Mouse (Mus musculus): ENCODE results near the gene Dnm3.

The Dnm3 gene

DNA sequence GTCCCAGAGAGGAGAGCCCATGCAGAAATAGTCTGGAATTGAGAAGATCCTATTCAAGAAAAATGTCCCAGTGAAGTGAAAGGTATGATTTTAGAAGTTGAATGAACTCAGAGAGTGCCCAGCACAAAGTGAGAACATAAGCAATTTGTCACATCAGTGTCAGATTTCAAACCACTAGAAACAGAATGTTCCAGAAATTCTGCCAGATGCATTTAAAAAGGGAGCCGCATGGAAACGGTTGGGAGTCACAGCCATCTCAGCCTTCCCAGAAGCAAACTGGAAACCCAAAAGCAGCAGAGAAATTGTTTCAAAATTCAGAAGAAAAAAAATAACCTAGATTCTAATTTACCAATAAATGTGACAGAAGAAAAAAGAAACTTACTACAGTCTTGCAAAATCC lies 154.7 kb downstream of the Dnm3 start:
- WGBS = 39% methylated on average over 2 of the region's 2 CpGs

GRCm38 (mm10) chr1:162313451-162314276 lies 164.2 kb downstream of the Dnm3 start:
- WGBS = 38% methylated on average over 11 of the region's 11 CpGs

DNA sequence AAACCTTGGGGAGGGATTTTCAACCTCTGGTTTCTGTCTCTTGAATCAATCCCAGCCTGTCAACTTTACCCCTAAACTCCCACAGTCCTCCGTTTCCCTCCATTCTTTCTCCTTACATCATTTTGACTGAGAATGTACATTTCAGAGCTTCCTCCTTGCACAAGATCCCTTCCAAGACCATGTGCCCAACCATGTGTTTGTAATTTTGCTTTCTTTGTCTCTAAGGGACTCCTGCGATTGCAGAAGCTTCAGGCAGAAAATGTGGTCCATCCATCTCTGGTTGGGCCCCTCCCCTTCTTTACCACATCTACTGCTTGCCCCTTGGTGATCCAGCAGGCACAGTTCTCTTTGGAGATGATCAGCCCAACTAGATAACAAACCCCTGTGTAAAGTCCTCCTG lies 165.2 kb downstream of the Dnm3 start:
- 77% methylated on average over 2 of the region's 2 CpGs for WGBS

- WGBS = 62% methylated on average over 7 of the region's 7 CpGs
Measured at GRCm38 (mm10) chr1:162312152-162312551, 165.7 kb downstream of the Dnm3 start.

DNA sequence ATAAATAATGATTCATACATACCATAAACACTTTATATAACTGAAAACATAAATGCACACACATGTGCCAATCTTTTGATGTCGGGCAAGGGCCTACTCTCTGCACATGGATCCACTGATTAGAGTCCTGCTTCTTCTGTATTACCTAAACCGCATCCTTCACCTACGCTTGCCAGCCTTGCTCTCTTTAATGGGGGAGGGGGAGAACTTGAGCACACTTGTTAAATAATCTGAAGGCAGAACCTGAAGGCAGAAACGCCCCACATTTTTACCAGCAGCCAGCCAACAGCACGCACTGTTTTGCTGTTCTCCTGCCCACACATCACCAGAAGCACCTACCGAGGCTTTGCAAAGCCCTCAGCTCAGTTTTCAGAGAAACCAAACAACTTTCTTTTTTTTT lies 172.6 kb downstream of the Dnm3 start:
- 59% methylated on average over 6 of the region's 6 CpGs for WGBS

DNA sequence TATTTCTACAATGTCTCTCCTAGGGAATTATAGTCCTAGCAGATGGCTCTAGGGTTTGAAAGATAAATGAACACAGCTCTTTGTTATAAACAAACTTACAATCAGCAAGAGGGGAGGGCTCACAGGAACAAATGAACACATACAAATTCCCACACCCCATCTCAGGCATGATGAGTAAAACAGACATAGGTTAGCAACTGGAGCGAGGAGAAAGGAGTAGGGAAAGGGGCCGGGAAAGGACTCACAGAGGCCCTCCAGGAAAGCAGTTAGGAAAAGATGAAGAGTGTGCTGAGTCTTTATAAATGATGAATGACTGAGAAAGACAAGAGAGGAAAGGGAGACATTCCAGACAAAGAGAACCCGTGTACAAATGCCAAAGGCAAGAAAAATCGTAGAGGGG lies 175.4 kb downstream of the Dnm3 start:
- WGBS = 80% methylated on average over 4 of the region's 4 CpGs

DNA sequence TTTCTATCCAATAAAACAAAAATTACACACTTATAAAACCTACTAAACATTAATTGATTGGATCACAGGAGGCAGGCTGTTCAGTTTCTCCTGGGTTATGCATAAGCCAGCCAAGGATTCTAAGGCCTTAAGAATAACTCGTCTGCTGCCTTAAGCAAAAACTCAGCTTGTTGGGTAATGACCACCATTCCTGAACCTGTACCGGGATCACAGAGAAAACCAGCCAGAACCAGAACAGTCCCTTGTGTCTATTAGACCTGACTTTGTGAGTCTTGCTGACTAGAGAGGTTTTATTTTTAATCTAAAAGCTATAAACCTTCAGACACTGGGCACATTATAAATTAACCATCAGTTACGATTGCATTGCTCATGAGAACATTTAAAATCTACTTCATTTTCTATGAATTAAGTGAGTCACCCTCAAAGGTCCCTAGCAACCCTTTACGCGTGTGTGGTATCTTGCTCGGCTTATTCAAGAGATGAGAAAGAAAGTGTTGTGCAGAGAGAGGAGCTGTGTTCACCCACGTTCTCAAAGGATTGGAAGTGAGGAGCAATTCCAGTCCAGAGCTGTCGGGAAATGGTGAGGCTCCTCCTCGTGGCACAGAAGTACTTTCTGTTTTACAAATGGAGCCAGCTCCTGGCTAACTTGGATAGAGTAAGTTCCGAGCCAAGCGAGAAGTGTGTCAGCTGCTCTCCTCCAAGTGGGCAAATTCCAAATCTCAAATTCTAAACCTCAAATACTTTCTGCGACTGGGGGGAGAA lies 178.1 kb downstream of the Dnm3 start:
- 42% methylated on average over 12 of the region's 12 CpGs for WGBS

GRCm38 (mm10) chr1:162298527-162298926 lies 179.3 kb downstream of the Dnm3 start:
- 92% methylated on average over 3 of the region's 3 CpGs for WGBS

DNA sequence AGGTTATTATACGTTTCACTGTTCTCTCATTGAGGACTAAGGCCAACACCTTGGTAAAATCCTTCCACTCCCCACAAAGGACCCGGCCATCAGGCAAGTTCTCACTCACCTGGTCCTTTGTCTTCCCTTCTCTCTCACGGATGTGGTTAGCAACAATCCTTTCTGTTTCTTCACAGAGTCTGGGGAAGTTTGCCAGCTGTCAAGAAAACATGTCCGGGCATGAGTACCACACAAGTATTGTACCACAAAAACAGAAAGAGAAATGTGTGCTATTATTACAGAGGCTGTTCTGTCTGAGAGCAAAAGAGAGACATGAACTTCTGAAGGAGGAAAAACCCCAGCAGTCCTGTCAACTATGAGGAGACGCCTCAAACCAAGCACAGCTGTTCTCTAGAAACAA lies 182.4 kb downstream of the Dnm3 start:
- WGBS = 74% methylated on average over 5 of the region's 5 CpGs

- 71% methylated on average over 4 of the region's 4 CpGs for WGBS
Measured at GRCm38 (mm10) chr1:162294572-162294910, 183.3 kb downstream of the Dnm3 start.

- 46% methylated on average over 4 of the region's 4 CpGs for WGBS
Measured at GRCm38 (mm10) chr1:162293732-162294571, 183.9 kb downstream of the Dnm3 start.

DNA sequence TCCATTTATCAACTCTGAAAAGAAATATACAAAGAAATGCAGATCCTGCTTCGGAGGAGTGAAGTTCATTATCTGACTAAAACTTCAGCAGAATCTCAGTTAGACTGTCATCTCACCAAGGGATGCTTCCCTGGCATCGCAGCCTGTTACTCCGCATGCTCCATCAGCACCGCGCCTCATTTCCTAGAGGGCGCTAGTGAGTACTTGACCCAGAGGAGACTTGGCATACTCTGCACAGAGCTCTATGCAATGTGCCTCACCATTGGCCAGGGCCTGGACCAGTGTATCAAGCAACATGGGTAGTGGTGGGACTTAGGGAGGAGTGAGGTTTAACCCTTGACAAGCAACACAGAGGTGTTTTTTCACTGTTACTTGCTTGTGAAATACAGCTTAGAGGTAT lies 190.9 kb downstream of the Dnm3 start:
- 63% methylated on average over 6 of the region's 6 CpGs for WGBS

DNA sequence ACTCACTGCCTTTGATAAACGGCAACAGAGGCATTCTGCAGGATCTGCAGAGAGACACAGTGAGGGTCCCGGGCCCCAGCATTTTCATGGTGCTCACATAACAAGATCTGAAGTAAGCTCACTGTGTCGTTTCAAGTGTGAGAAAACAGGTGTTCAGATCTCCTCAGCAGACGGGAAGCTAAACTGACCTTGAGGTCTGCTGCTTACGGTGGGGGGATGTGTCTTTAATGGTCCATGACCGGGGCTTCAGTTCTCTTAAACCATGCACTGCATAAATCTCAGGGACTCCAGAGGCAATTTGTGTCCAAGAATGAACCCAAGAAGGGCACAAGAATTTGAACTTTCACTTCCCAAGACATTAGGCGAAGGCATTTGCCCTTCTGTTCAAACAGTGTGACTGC lies 195.9 kb downstream of the Dnm3 start:
- 64% methylated on average over 7 of the region's 7 CpGs for WGBS

GRCm38 (mm10) chr1:162280052-162280451 lies 197.8 kb downstream of the Dnm3 start:
- WGBS = 97% methylated on average over 4 of the region's 4 CpGs

- 94% methylated on average over 1 of the region's 1 CpGs for WGBS
Measured at GRCm38 (mm10) chr1:162276011-162276410, 201.8 kb downstream of the Dnm3 start.

DNA sequence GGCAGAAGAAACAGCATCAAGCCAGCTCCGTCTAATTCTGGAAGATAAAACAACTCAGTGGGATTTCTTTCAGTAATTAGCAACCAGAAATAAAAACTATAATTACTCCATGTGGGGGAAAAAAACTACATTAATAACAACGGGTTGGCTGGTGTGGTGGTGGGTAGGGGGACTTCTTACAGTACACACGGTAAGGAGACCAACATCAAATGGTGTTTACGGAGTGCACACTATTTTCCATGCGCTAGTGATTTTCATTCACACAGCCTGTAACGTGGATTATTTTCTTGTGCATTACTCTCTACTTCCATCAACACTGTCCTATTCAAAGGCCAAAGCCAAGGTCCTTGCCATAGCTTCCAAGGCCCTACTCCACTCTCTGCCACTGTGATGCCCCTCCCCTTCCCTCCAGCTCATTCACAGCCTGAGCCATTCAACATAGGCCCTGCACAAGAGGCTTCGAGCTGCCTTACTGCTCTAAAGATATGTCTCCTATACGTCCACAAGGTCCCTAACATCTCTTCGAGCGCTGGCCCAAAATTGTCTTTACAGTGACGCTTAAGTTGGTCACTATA lies 203.1 kb downstream of the Dnm3 start:
- WGBS = 89% methylated on average over 11 of the region's 11 CpGs

- WGBS = 83% methylated on average over 6 of the region's 6 CpGs
Measured at GRCm38 (mm10) chr1:162256912-162257607, 220.8 kb downstream of the Dnm3 start.

GRCm38 (mm10) chr1:162254944-162255343 lies 222.9 kb downstream of the Dnm3 start:
- WGBS = 74% methylated on average over 5 of the region's 5 CpGs

- WGBS = 86% methylated on average over 8 of the region's 8 CpGs
Measured at GRCm38 (mm10) chr1:162253971-162254641, 223.7 kb downstream of the Dnm3 start.

DNA sequence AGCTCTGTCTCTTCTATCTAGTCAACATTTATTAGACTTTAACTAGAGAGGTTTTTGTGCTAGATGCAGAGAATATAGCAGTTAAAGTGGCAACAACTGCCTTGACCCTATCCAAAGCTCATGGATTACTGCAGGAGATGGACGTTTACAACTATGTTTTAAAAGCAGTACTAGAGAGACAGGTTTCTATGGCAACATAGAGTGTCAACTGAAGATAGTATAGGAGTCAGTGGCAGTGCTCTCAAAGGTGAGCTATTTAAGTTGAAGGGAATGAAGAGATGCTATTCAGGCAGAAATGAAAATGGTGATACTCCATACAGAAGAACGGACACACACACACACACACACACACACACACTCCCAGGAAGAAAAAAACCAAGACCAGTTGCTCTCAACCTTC lies 225.0 kb downstream of the Dnm3 start:
- 78% methylated on average over 2 of the region's 2 CpGs for WGBS

GRCm38 (mm10) chr1:162247216-162247615 lies 230.6 kb downstream of the Dnm3 start:
- WGBS = 88% methylated on average over 5 of the region's 5 CpGs

Measured in cerebral cortex, adult 2 months (tissue).